ENCODE assay signal across 8 mouse cellular contexts in genomic region chrX:143482866-143483265, GRCm38 (mm10). TPM values are rescaled to one million over a fixed set of nuclear protein-coding genes. Genes with fewer than 3 reads are reported as not detected.
A peak's percentile ranks its signal among the peaks of the same experiment; 100 is the strongest.
DNase-seq lines count a peak whose midpoint lies in the region; ATAC-seq and TF ChIP-seq lines count a peak whose summit lies in the region.

No protein-coding gene starts in this region.

- no peak overlapping the region for H3K4me3 ChIP-seq in forebrain, embryonic 14.5 days (ENCODE audit: low read depth, low read length)
- no peak overlapping the region for H3K4me3 ChIP-seq in heart, embryonic 16.5 days (ENCODE audit: low read length)
- no peak overlapping the region for H3K4me3 ChIP-seq in liver, adult 2 months (ENCODE audit: insufficient read depth, low read depth, low read length)

- no peaks in the 10 kb centered on the region for H3K9me3 ChIP-seq in forebrain, embryonic 14.5 days (replicated peaks; ENCODE audit: control insufficient read depth, low read length)
- no peaks in the 10 kb centered on the region for H3K9me3 ChIP-seq in heart, embryonic 16.5 days (replicated peaks; ENCODE audit: control insufficient read depth, low read length)

- DNase-seq in B cell, adult 2 months = peak; percentile 100
- peak; percentile 87 for DNase-seq in cerebellum, adult 11 months
- peak; percentile 100 for DNase-seq in forebrain, embryonic 14.5 days (ENCODE audit: low spot score)
- peak; percentile 100 for DNase-seq in kidney, postnatal 14 days
- peak; percentile 100 for DNase-seq in liver, adult 2 months (ENCODE audit: extremely low read depth, low read depth, low spot score)
- DNase-seq in spleen, postnatal 4 days (ENCODE audit: low spot score in 2 of 2) = peak; percentile 100

- no peak for TF ChIP-seq CTCF in liver, adult 2 months (IDR thresholded peaks at IDR 0.05; ENCODE audit: low read depth, low read length)

- no peaks in the 10 kb centered on the region for H3K36me3 ChIP-seq in forebrain, embryonic 14.5 days (ENCODE audit: control insufficient read depth, insufficient read depth, low read length)
- no peaks in the 10 kb centered on the region for H3K36me3 ChIP-seq in heart, embryonic 16.5 days (ENCODE audit: control insufficient read depth, insufficient read depth)
- H3K36me3 ChIP-seq in liver, adult 2 months (ENCODE audit: control insufficient read depth, insufficient read depth, low read length) = no peaks in the 10 kb centered on the region

- no peak for TF ChIP-seq POLR2A in liver, adult 2 months (IDR thresholded peaks at IDR 0.05; ENCODE audit: extremely low read depth, insufficient read depth, low read length)

- H3K79me2 ChIP-seq in liver, adult 2 months (ENCODE audit: control insufficient read depth, insufficient read depth, low read length) = no peaks in the 10 kb centered on the region

- H3K9ac ChIP-seq in forebrain, embryonic 14.5 days (ENCODE audit: low read length) = no peak overlapping the region
- no peak overlapping the region for H3K9ac ChIP-seq in heart, embryonic 16.5 days (ENCODE audit: low read length)
- H3K9ac ChIP-seq in liver, adult 2 months (ENCODE audit: low read depth, low read length) = no peak overlapping the region

- no peaks in the 10 kb centered on the region for H3K27me3 ChIP-seq in forebrain, embryonic 14.5 days (replicated peaks; ENCODE audit: control insufficient read depth, insufficient read depth, low read length)
- no peaks in the 10 kb centered on the region for H3K27me3 ChIP-seq in heart, embryonic 16.5 days (ENCODE audit: control insufficient read depth, insufficient read depth, low read length)
- H3K27me3 ChIP-seq in liver, adult 2 months (ENCODE audit: control insufficient read depth, insufficient read depth, low read length) = no peaks in the 10 kb centered on the region

- no peak overlapping the region for H3K27ac ChIP-seq in forebrain, embryonic 14.5 days (ENCODE audit: low read depth, low read length)
- H3K27ac ChIP-seq in heart, embryonic 16.5 days (ENCODE audit: low read length) = no peak overlapping the region
- no peak overlapping the region for H3K27ac ChIP-seq in liver, adult 2 months (replicated peaks; ENCODE audit: insufficient read depth, low read depth, low read length)

- 68% methylated on average over 3 of the region's 3 CpGs for WGBS in forebrain, embryonic 14.5 days
- WGBS in heart, embryonic 16.5 days = 62% methylated on average over 3 of the region's 3 CpGs
- 78% methylated on average over 3 of the region's 3 CpGs for WGBS in liver, adult 2 months

- H3K4me2 ChIP-seq in forebrain, embryonic 14.5 days (ENCODE audit: low read length) = no peak overlapping the region
- H3K4me2 ChIP-seq in heart, embryonic 16.5 days (ENCODE audit: low read depth, low read length) = no peak overlapping the region

- ATAC-seq in forebrain, embryonic 14.5 days = peak; percentile 100
- ATAC-seq in heart, embryonic 16.5 days (replicated peaks; ENCODE audit: extremely low read depth, insufficient read depth, low FRiP score) = peak; percentile 100
- ATAC-seq in monocyte, adult 5-6 weeks (replicated peaks; ENCODE audit: insufficient number of reproducible peaks, low FRiP score, low TSS enrichment, poor library complexity, severe bottlenecking) = peak; percentile 100

- no peaks in the 10 kb centered on the region for H3K4me1 ChIP-seq in forebrain, embryonic 14.5 days (ENCODE audit: control insufficient read depth, insufficient read depth, low read length)
- H3K4me1 ChIP-seq in heart, embryonic 16.5 days (ENCODE audit: control insufficient read depth, insufficient read depth, low read length) = no peaks in the 10 kb centered on the region
- H3K4me1 ChIP-seq in liver, adult 2 months (ENCODE audit: control insufficient read depth, insufficient read depth, low read length) = no peaks in the 10 kb centered on the region

RNA-seq across cellular contexts. Expression of gene Pak3, which starts 35.5 kb away (rescaled TPM):
- polyA plus RNA-seq in forebrain, embryonic 14.5 days (2014; fragmentation: Nextera tagmentation; extraction: Ambion mirVana) = 146 and 186 TPM in 2 replicates
- 6.9 and 7.9 TPM in 2 replicates for polyA plus RNA-seq in heart, embryonic 16.5 days (2015; fragmentation: Nextera tagmentation; extraction: Ambion mirVana)
- under 0.01 and 0.34 TPM in 2 replicates for total RNA-seq in liver, adult 2 months (2014; rRNA removed)
- polyA plus RNA-seq in liver, adult 2 months (2012; rRNA removed) = not detected in 2 replicates
- not detected in 3 replicates for total RNA-seq in monocyte, adult 5-6 weeks (2017)

Comparison
In these comparisons a context has a peak if more than half of its experiments do, and no peak if none do; other contexts are left out.
1. RNA of gene Pak3, which starts 35.5 kb away (polyA plus RNA-seq): 146 to 186 TPM in forebrain, embryonic 14.5 days; 6.9 to 7.9 TPM in heart, embryonic 16.5 days and not detected in liver, adult 2 months; every median in the first group is over 10 times any median in the second.
2. Peak in every context shown above with its lines, with median percentiles within 50 percentile points of each other: DNase-seq and ATAC-seq.